Mouse (Mus musculus) urinary bladder, postnatal 0 days (tissue): ENCODE data around the gene Gm20918. TPM values are rescaled to one million over a fixed set of nuclear protein-coding genes. Genes with fewer than 3 reads are reported as not detected.

Experiments used
- polyA plus RNA-seq: library from polyadenylated mRNA; unstranded; fragments of >200 nt; fragmentation: Nextera tagmentation; extraction: Ambion mirVana; gene quantifications from 2 replicates; pipeline ENCODE4 v1.2.1, GENCODE M21; 2015

Gene Gm20918
- polyA plus RNA-seq, result not detected in 2 replicates

GRCm38 (mm10) chrY:5043637-5044036 is at the start of gene Gm20918:
Gene Gm20918 (plus strand): TSS chrY:5043937.

Other genes with a start within 250 kb of the Gm20918 start
- not detected in 2 replicates for gene Gm21820, start 205.5 kb downstream of the Gm20918 start, polyA plus RNA-seq